Mouse (Mus musculus) right cerebral cortex, postnatal 4 days (tissue): ENCODE measurements around the gene Abhd4.
"Not testable (repeated sequence)": the region's sequence is repeated elsewhere in the genome, so short reads cannot be mapped to it uniquely, and the experiment has no call there.

Source experiments
- DNase-seq: peaks from one replicate; pipeline ENCODE4 v3.0.0-alpha.2; 2022

Abhd4 gene

DNA sequence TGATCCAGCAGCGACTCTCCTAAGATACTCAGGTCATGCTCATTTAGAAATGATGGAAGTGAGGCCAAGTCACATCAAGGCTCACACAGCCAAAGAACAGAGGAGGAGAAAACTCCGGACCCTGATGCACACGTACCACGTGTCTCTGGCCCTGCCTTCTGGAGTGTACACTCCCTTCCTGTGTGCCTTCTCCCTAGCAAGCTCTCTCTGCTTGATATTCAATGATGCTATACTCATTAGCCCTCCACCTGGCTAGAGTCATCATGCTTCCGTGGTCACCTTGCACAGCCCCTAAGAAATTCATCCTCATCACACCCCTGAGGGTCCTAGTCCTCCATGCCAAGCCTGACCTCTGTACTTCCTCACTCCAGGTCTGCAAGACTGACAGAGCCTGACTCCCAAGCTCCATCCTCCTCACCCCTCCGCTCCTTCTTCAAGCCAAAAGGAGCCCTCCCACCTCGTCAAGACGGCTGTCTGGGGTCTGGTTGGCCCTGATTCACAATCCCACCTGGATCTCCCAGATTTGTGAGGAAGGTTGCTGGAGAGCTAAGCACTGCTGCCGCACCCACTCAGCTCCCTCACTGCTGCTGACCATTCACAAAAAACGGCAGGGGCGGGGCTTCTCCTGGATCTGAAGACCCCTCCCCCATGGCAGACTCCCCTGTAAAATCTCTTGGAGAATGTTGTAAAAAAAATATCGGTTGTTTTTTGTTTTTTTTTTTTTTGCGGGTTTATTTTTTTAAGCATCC lies 30.5 kb upstream of the Abhd4 start:
- DNase-seq, result no peak

DNA sequence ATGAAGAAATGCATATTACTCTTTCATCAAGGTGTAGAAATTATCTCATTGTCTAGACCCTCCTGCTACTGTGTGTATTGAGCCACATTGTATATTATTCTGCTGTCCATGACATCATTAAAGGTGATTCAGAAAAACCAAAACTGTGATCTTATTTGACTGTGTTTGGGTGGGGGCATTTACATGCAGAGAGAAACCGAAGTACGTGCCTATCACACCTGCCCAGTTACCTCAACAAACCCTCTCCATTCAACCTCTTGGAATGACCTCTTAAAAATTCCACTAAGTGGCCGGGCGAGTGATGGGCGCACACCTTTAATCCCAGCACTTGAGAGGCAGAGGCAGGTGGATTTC lies 29.9 kb upstream of the Abhd4 start:
- no peak for DNase-seq

DNA sequence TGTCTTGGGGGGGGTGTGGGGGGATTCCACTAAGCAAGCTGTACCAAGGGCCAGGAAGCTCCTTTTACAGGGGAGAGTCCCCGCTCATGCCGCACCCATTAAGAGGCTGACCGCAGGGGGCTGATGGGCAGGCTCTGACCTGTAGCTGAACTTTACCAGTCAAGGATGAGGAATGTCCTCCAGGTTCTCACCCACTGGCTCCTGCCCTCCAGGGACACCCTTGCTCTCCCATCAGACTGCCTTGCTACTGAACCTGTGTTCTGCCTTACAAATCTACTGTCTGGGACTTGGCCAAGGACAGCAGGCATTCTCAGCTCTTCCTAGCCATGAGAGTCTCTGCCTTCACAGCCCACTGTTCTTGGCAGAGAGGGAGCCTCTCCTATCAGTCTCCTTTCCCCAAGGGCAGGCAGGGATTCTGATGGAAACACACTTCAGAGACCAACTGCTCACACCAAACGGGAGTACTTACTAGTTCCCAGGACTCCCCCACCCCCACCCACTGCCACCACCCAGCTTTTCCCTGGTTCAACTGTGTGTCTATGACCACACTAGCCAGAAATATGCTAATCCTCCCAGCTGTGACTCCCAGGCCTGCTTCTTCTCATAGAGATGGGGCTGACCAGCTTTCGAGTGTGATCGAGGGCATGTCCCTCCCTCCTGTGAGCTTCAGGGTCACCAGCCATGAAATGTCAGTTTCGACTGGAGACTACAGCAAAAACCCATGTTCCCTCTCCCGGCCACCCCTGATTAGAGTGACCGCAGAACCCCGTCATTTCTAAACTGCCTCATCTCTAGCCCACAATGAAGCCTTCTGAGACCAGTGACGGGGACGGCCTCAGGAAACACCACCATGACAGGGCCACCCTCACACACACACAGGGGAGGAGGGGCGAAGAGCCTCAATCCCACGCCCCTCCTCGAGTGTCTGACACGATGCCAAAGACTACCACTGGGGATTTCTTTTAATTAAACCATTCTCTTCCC lies 29.2 kb upstream of the Abhd4 start:
- DNase-seq, result no peak

DNA sequence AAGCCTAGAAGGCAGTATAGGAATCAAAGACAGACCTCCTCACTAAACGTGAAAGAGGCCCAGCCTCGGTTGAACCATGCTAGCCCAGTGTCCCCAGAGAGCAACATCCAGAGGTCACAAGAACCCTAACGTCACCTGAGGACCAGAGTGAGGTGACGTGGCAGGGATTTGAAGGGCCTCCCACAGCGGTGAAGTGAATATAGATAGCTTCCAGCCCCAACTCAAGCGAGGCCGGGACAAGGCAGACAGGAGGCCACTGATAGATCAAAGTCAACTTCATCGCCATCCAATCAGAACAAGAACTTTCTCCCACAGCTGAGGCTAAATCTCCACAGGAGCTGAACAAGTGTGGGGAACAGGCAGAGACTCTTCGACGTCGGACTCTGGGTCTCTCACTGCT lies 28.3 kb upstream of the Abhd4 start:
- no peak for DNase-seq

DNA sequence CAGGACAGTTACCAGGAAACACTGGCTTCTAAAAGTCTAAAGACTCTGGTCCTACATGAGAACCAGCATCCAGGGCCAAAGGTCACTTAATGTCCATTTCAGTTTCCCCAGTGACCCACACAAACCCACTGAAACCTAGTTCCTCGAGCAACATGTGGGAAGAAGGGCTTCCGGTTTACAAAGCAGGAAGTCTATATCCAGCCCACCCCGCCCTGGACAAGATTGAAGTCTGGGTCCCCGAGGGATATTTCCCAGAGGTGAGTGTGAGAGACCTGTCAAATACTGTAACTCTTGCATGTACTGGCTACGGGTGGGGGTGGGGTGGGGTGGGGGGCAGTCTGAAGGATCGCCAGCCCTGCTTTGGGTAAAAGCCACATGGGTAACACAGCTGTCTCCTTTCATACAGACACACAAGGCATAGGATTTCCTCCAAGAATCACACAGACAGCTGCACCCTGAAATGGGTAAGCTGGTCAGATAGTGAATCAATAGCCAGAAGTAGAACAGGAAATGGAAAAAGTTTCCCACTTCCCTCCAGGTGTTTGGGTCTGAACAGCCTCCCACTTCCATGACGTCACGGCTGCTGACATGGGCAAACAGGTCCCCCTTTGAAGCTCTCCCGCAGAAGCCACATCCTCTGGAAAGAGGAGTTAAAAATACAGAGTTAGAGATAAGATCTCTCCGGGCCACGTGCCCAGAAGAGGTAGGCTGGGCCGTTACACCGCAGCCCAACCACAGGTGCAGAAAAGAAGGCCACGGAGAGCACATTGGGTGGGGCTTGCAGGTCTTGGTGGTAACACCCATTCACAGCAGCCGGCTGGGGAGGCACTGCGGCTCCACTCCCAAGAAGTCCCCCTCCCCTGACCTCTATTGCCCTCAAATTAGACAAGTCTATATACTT lies 26.8 kb upstream of the Abhd4 start:
- DNase-seq, result no peak

DNA sequence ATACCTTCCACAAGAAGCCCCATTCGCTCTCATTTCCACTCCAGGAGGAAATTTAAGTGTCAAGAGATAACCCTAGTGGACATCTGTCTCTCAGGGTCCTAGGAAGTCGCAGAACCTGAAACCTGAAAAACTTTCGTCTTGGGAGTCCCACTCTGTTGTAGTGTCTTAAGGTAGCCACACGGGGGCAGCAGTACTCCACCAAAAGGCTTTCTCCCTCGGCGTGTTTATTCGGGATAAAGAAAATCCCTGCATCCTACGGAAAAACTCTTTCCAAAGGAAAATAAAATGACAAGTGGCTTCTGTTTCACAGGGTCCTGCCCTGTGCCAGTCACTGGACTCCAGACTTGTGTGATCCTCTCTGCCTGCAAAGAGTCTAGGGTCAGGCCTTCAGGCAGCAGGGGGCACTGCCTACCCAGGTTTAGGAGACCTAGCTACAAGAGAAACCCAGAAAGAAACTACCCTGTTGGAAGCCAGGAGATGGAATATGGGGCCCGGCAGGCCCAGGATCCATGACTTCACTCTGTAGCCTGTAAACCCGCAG lies 26.0 kb upstream of the Abhd4 start:
- DNase-seq, result peak; percentile 87

DNA sequence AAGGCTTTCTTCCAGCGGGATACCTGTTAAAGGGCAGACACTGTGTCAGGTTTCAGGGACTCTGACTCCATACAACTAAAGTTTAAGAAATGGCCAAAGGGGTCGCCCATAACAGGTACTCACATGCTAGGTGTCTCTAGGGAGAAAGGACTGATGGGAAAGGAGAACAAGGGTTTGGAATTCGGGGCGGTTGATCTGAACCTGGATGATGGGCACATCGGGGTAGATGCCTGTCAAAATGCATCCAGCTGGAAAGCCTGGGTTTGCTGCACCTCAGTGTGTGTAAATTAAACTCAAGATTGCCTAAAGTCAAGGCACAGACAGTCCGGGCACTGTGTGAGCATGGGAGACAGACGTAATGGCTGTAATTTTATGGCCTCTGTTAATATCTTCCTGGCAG lies 25.5 kb upstream of the Abhd4 start:
- DNase-seq, result no peak

DNA sequence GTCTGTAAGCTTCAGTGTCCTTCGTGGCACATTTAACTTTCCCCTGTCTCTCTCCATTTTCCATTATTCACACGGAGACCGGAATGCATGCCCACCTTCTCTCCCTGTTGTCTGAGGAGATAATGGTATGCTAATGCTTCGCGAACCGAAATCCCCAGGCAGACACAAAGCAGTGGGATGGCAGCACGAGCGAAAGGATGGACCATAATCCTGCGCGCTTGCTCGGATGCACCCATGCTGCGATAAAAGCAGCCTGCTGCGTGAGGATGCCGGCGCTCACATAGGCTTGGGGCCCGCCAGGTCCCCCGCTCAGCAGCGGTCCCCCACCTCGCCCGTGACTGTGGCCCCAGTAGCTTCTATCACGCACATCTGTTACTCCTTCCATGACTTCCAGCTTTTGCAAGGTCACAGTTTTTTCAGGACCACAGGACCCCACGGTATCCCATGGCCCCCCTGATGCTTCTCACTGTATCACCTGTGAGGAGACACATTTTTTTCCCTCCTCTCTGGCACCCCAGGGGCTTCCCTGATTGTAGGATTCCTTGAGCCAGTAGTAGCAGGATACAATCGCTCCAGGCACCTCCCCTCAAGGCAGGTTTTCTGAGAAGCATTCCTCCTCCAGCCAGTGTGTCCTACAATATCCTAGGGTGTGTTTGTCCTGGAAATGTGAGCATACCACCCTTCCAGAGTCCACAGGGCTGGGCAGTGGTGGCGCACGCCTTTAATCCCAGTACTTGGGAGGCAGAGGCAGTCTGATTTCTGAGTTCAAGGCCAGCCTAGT lies 24.9 kb upstream of the Abhd4 start:
- DNase-seq, result peak; percentile 30

DNA sequence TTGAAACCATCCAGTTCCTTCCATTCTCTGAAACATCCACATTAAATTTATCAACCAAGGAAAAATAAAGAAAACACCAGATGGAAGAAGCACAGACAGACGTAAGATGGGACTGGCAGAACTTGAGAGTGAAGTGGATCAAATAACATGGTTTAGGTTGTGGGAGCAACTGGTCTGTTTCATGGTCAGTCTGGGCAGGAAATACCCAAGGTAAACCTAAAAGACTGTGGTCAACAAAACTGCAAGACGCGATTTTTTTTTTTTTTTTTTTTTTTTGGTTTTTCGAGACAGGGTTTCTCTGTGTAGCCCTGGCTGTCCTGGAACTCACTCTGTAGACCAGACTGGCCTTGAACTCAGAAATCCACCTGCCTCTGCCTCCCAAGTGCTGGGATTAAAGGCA lies 24.1 kb upstream of the Abhd4 start:
- not testable (repeated sequence) for DNase-seq

DNA sequence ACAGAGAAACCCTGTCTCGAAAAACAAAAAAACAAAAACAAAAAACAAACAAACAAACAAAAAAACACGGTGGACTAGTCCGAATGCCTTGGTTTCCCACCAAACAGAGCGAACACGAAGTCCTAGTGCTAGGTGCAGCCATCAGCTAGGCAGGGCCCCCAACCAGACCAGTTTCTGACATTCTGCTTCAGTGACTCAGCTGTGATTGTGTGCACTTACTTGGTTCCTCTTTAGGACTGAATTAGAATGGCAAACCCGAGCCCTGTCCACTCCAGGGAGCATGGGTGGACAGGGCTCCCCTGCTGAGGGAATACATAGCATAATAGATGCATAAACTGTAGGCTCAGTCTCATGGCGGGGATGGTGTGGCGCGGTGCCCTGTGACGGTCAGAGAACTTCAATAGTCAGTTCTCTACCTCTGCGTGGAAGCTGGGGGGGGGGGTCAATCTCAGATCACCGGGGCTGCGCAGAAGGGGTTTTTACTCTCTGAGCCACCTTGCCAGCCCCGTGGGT lies 23.3 kb upstream of the Abhd4 start:
- no peak for DNase-seq

DNA sequence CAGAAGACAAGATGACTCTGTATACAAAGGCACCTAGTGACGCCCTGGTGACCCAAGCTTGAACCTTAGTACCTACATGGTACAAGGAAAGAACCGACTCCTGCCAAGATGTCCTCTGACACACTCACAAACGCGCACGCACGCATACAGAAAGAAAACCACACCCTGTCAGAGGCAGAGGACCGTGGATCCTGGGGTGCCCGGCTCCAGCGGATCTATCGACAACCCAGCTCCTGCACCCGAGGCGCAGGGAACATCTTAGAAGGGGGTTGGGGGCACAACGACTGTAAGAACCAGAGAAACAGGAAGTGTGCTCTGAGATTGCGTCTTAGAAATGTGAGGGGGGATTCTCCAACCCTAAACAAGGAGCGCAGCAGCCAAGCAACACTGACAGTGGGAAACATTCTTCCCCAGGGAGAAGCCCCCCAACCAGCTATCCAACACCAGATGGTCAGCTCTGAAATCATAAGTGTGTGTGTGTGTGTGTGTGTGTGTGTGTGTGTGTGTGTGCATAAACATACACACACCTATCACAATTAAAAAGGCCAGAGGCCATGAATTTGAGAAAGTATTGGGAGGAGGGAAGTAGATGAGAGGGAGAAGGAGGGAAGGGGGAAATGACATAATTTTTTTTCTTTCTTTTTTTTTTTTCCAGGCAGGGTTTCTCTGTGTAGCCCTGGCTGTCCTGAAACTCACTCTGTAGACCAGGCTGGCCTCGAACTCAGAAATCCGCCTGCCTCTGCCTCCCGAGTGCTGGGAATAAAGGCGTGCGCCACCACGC lies 22.6 kb upstream of the Abhd4 start:
- no peak for DNase-seq

DNA sequence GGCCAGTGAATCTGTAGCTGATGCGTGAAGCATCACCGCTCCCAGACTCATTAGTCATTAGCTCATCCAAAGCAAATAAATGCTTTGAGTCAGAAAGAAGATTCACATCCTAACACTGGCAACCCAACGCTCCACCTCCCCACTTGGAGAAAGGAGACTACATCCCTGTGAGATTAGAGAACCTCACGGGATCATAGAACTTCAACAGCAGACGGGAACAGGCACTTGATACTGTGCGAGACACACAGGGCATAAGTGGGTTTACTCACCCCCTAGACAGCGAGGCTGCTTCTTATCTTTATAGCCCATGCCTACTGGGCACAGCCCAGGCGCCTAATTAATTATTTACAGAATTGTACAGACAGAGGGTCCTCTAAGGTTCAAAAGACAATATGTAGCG lies 21.8 kb upstream of the Abhd4 start:
- DNase-seq, result no peak

DNA sequence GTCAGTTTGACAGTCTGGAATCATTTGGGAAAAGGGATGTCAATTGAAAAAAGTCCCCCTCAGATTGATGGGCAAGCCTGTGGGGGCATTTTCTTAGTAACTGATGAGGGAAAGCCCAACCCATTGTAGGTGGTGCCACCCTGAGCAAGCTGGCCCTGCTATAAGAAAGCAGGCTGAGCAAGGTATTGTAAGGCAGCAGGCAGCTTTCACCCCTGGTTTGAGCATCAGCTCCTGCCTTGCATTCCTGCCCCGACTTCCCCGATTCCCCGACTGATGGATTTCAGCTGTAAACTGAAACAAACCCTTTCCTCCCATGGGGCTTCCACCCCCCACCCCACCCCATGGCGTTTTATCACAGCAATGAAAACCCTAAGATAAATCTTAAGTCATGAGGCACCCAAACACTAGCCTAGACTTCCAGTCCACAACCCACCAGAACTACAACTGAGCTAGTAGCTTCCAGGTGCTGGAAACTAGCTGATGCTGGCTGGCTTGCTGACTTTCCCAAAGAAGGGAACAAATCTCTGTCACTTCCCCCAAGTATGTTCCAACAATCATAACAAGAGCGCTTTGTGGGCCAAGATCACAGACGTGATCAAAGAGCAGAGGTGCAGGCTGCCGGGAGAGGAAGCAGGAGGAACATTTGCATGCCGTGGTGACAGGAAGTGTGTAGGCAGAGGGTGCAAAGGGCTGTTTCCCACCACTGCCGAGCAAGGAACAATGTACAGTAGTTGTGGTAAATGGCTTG lies 21.0 kb upstream of the Abhd4 start:
- no peak for DNase-seq

DNA sequence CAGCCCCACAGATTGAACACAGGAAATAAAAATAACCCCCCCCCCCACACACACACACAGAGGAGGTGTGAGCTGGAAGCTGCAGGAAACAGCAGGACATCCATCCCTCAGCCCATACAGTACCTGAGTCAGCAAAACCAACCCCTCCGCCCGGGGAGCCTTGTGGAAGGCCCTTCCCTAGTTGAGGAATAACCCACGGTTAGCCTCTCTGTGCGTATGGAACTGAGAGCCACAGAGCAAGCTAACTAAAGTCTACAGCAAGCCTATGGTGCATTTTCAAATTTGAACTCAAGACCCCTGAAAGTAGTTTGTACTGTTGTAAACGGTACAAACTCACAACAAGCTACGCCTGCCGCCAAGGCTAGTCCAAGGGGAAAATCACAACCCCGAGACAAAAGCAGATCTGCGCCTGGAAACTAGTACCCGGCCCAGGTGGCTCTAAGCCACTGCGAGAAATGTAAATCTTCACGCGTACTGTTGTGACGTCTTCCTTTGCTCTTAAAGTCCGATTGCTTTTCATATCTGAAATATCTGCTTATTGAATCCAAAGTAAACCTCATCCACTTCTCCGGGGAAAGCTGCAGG lies 20.3 kb upstream of the Abhd4 start:
- no peak for DNase-seq

DNA sequence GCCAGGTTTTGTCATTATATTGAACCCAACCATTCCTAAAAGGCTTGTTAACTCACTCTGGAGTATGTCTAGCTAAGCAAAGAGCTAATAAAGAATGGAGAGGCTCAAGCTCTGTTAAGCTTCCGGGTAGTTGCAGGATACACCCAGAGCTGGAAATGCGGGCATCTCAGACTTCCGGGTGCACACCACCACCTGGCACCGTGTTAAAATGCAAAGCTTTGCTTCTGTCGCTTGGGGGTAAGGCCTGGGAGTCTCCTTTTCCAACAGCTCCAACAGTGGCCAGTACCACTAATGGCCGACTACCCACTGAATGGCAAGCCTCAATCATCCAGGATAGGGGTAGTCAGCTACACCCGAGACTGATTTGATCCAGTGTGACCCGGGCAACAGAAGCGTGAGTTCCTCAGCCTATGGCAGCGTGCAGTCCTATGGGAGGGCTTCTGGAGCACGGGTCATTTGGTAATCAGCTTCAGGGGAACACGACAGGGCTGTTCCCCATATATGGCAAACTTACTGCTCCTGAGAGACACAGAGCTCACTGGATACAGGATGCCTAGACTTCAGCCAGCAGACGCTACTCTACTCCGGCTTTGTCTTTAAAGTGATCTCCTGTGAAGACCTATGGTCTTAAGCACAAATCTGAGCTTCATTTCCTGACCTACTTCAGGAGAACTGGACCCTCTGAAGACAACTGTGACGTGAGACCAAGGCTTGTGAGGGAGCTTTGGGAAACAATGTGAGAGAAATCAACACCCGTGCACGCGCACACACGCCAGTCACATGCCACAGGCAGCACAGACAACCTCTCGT lies 19.6 kb upstream of the Abhd4 start:
- DNase-seq, result no peak

DNA sequence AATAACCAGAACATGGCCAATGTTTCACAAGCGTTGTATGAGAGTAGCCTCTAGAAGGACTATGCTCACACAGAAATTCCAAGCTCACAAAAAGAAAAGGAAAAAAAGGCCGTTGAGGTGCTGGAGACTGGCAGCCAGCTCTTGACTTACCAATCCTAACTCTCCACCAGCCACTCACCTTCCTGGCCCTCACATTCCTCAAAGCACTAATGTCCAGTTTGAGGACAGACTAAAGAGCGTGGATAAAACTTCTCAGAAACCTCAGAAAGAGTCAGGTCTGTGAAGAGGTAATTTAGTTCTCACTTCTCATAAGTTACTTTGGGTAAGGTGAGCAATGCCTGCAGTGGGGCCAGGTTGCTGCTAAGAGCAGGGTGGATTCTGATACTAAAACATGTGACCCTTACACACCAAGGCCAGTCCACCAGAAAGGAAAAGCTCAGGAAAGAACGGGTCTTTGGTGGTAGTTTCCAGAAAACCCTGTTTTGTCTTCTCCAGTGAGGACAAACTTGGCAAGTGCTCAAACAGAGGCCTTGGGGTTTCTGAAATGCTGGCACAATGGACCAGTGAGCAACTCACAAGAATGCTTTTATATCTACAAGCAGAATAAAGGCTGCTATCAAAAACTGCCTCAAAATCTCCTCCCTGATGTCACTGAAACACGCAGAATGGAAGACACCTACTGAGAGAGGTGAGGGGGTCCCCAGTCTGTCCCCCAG lies 18.0 kb upstream of the Abhd4 start:
- DNase-seq, result no peak

DNA sequence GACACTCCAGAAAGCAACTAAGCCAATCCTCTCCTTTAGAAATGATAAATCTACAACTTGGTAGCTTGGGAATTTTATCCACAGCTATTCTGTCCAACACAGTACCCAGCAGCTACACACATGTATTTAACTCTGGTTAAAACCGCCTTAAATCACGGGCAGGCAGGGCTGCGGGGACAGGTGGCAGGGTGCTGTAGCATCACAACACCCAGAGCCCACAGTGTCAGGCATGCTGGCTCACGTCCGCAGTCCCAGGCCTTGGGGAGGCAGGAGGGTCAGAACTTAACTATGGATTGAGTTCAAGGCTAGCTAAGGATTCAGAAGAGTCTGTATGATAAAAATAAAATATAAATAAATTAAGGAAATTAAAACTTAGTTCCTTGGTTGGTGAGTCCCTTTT lies 17.1 kb upstream of the Abhd4 start:
- no peak for DNase-seq
